Mouse (Mus musculus): ENCODE measurements around the gene Ctxn1.

Ctxn1 gene

GRCm38 (mm10) chr8:4250306-4250970, 8.6 kb downstream of the Ctxn1 start:
- peak; percentile 75 to 79 for DNase-seq (ENCODE audit: low spot score in 2 of 2)

DNA sequence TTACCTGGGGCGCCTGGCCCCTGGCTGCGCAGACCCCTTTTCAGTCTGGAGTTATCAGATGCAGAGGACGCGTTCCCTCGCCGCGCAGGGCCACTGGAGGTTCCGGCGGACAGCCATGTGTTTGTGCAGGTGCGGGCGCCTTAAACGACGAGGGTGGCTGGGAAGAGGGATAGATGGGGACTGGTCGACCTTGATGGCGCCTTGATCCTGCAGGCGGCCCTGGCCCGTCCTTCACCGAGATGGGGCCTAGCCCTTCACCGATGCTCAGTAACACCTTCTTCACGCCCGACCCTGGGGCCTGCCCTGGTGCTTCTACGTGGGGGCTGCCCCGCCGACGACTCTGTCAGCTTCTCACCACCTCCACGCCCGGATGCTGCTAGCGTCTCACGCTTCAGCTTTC, 9.9 kb downstream of the Ctxn1 start:
- no peak for DNase-seq (ENCODE audit: low spot score in 2 of 2)

DNA sequence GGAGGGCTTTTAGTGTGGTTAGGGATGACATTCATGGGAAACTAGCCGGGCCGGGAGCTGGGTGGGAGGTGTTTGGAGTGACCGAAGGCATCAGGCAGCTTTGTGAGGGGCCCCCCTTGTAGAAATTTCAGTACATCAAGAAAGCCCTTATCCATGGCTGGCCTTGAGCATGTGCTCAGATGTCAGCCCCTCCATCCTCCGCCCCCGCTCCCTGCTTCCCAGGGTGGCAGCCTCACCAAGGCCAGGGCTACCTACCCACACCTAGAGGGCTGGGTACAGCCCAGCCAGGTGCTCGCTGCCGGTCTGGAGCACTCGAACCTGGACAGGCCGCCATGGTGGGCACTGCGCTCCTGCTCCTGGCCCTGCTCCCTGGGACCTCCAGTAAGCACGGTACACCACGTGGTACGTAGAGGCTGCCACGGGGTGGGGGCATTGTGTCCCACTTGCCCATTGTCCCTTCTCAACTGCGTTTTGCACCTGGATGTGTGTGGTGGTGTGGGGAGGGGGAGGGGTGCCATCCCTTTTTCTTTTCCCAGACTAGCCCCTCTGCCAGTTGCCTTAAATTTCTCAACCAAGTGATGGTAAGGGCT, 11.0 kb downstream of the Ctxn1 start, which contains the start of gene Tgfbr3l:
Gene Tgfbr3l (plus strand): TSS at position 264 of the 590 bp plus-strand sequence.
- no peak for DNase-seq (ENCODE audit: low spot score in 2 of 2)

GRCm38 (mm10) chr8:4247241-4247640, 11.8 kb downstream of the Ctxn1 start:
- no peak for DNase-seq (ENCODE audit: low spot score in 2 of 2)

DNA sequence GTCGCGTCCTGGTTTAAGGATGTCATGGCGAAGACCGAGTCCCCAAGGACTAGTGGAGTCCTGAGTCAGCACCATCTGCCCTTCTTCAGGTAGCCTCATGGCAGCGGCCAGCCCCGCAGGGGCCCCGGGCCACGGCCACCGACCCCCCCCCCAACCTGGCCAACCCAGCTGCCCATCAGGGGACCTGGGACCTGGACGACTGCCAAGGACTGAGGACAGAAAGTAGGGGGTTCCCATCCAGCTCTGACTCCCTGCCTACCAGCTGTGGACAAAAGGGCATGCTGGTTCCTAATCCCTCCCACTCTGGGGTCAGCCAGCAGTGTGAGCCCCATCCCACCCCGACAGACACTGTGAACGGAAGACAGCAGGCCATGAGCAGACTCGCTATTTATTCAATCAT, 13.3 kb downstream of the Ctxn1 start:
- DNase-seq (ENCODE audit: low spot score in 2 of 2) = no peak

GRCm38 (mm10) chr8:4245061-4245460, 14.0 kb downstream of the Ctxn1 start:
- DNase-seq (ENCODE audit: low spot score in 2 of 2) = no peak

GRCm38 (mm10) chr8:4239193-4239890, 19.7 kb downstream of the Ctxn1 start:
- DNase-seq (ENCODE audit: low spot score in 2 of 2) = no peak

- DNase-seq (ENCODE audit: low spot score in 2 of 2) = peak; percentile 98 to 100
Observed at GRCm38 (mm10) chr8:4238434-4239192, 20.5 kb downstream of the Ctxn1 start, which contains the start of the genes Map2k7 and Gm49320. Map2k7 (plus strand) TSS chr8:4238740. Gm49320 (plus strand) TSS chr8:4238865.

- no peak for DNase-seq (ENCODE audit: low spot score in 2 of 2)
Observed at GRCm38 (mm10) chr8:4237814-4238433, 21.1 kb downstream of the Ctxn1 start.

- peak; percentile 70 to 78 for DNase-seq (ENCODE audit: low spot score in 2 of 2)
Observed at GRCm38 (mm10) chr8:4230612-4231351, 28.3 kb downstream of the Ctxn1 start.

DNA sequence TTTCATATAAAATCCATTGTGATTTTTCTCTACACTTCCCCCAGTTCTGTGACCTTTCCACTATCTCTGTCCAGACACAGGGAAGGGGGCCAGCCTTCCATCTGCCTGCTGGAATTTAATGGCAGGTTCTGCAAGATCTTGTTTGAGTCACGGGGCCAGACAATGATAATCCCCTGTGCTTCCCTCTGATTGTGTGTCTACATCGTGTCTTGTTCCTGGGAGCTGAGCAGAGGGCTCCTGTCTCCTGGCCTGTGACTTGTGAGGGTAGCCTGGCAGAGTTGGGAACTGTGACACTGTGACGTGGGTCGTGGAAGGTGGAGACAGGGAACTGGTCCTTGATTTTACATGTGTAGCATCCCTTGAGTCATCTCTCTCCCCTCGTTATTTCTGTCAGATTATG, 29.3 kb downstream of the Ctxn1 start:
- DNase-seq (ENCODE audit: low spot score in 2 of 2) = no peak

DNA sequence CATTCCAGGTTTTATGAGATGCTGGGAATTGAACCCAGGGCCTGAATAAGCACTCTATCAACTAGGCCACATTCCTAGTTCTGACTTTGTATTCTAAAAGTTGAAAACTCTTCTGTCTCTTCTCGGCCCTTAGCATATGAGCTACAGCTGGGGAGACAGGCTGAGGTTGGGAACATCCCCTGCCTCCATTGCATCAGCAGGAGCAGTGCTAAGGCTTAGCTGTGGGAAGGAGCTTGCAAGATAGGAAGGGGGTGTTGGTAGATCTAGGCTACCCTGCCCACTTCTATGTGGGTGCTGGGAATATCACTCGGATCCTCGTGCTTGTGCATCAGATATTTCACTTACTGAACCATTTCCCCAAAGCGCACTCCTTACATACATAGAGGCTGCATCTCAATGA, 31.2 kb downstream of the Ctxn1 start:
- no peak for DNase-seq (ENCODE audit: low spot score in 2 of 2)

DNA sequence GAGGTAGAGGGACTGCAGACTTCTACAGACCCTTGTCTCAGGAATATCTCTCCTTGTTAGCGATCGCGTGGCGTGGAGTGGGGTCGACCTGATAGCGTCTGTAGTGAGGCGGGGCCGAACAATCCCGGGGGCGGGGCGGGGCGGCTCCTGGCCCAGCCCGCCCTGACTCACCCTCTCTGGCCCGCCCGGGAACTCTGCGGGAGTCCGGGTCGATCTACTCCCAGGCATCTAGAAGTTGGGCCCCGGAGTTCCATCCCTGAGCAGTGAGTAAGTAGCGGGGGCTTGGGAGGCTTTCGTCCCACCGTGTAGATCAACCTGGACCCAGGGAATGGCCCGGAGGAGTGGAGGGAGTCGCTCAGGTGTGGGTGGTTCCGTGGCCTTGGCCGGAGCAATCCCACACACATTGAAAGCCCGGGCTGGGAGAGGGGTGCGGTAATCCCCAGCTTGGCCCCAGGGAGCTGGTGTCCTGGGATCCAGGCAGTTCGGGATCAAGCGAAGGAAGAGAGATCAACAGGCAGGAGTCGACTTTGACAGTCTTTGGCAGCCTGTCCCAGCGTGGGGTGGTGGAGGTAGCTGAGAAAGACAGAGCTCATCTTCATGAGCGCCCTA, 32.2 kb downstream of the Ctxn1 start, which contains the start of gene Lrrc8e:
Gene Lrrc8e (plus strand): TSS at position 89 of the 609 bp plus-strand sequence.
- DNase-seq (ENCODE audit: low spot score in 2 of 2) = peak; percentile 45 to 52

GRCm38 (mm10) chr8:4226323-4226722, 32.8 kb downstream of the Ctxn1 start:
- no peak for DNase-seq (ENCODE audit: low spot score in 2 of 2)

DNA sequence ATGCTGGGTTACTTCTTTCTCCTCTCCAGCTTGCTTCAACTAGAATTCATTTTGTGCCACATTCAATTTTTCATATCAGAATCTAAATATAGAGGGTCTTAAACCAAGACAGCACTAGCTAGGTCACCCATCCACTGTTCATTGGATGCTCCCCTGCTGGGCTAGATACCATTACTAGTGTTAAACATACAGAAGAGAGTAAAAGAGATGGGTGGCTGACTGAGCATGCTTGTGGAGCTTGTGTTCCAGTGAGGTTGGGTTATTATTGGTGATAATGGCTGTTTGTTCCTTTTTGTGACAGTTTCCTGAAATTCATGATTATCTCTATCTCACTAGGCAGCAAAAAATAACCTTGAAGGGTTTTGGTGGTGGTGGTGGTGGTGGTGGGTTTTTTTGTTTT, 37.0 kb downstream of the Ctxn1 start:
- DNase-seq (ENCODE audit: low spot score in 2 of 2) = no peak

GRCm38 (mm10) chr8:4219617-4220016, 39.5 kb downstream of the Ctxn1 start:
- DNase-seq (ENCODE audit: low spot score in 2 of 2) = no peak

GRCm38 (mm10) chr8:4216791-4217621, 42.1 kb downstream of the Ctxn1 start, which contains the start of gene Prr36:
Prr36 (minus strand) TSS chr8:4217459.
- DNase-seq (ENCODE audit: low spot score in 2 of 2) = no peak

DNA sequence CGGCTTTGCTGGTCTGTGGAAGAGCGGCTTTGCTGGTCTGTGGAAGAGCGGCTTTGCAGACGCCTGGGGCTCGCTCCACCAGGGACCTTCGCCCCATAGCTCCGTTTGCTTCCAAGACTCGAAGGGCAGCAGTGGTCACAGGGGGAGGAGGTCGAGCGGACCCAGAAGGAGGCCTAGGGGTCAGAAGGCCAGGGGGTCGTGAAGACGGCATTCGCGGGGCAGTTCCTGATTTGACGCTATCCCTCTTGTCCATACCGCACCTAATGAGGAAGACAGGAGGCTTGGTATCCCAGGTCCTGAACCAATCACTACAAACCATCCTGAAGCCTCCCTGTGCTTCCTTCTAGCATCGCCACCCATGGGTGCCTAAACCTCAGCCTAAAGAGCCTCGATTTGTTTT, 42.8 kb downstream of the Ctxn1 start:
- DNase-seq (ENCODE audit: low spot score in 2 of 2) = no peak

Measured in urinary bladder, postnatal 36 days (tissue).